Comparison of ENCODE assay signal across 30 mouse cellular contexts in the genomic region with DNA sequence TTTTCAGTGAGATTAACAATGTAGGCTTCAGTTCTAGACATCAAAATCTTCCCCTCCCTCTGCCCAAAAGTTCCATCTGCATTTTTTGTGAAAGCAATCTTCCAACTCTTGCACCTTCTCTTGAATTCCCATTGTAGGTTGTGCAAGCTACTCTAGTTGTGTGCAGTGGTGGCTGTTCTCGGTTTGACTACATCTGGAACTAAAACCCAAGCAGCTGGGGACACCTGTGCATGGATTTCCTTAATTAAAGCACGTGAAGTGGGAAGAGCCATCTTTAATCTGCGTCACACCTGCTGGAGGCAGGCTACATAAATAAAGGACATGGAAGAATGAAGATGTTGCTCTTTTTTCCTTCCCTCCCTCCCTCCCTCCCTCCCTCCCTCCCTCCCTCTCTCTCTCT.
"Had no signal": no experiment of that assay in that cellular context is flagged by ENCODE, and none has a peak within 500 bp of the region (broad histone marks: within the 10 kb centered on the region; RNA-seq: fewer than 3 reads in every experiment).

No protein-coding gene starts in this region.

- H3K36me3 ChIP-seq: limb, embryonic 10.5 days; limb, embryonic 12.5 days; limb, embryonic 13.5 days; limb, embryonic 15.5 days; liver, embryonic 12.5 days; liver, embryonic 13.5 days; liver, embryonic 15.5 days; lung, embryonic 15.5 days; midbrain, embryonic 10.5 days; midbrain, embryonic 12.5 days; midbrain, embryonic 13.5 days; midbrain, embryonic 15.5 days; neural tube, embryonic 12.5 days had no signal

- DNase-seq: left cerebral cortex, postnatal 4 days; liver; liver, embryonic 13.5 days; liver, postnatal 0 days; lung, adult 18-20 months; lung, adult 2 months; lung, embryonic 14.5 days; lung, postnatal 10 days; lung, postnatal 14 days; lung, postnatal 36 days; lung, postnatal 4 days; midbrain, embryonic 14.5 days had no signal

- H3K27ac ChIP-seq: limb, embryonic 10.5 days; limb, embryonic 12.5 days; limb, embryonic 13.5 days; limb, embryonic 15.5 days; liver, embryonic 12.5 days; liver, embryonic 13.5 days; liver, embryonic 14.5 days; liver, embryonic 15.5 days; lung, embryonic 15.5 days; macrophage; midbrain, embryonic 10.5 days; midbrain, embryonic 12.5 days; midbrain, embryonic 13.5 days; midbrain, embryonic 15.5 days; neural tube, embryonic 12.5 days had no signal

- H3K9ac ChIP-seq: limb, embryonic 12.5 days; limb, embryonic 13.5 days; limb, embryonic 15.5 days; liver, embryonic 12.5 days; liver, embryonic 13.5 days; liver, embryonic 14.5 days; liver, embryonic 15.5 days; liver, postnatal 0 days; lung, embryonic 14.5 days; lung, embryonic 15.5 days; midbrain, embryonic 12.5 days; midbrain, embryonic 13.5 days; midbrain, embryonic 15.5 days; neural tube, embryonic 12.5 days had no signal

- H3K9me3 ChIP-seq: limb, embryonic 10.5 days; limb, embryonic 12.5 days; limb, embryonic 13.5 days; limb, embryonic 15.5 days; liver, embryonic 12.5 days; liver, embryonic 13.5 days; liver, embryonic 15.5 days; lung, embryonic 15.5 days; midbrain, embryonic 10.5 days; midbrain, embryonic 12.5 days; midbrain, embryonic 13.5 days; midbrain, embryonic 15.5 days; neural tube, embryonic 12.5 days had no signal

- H3K27me3 ChIP-seq: limb, embryonic 12.5 days; limb, embryonic 13.5 days; limb, embryonic 15.5 days; liver, embryonic 12.5 days; liver, embryonic 13.5 days; liver, embryonic 15.5 days; lung, embryonic 15.5 days; midbrain, embryonic 12.5 days; midbrain, embryonic 13.5 days; midbrain, embryonic 15.5 days; neural tube, embryonic 12.5 days had no signal

- H3K4me1 ChIP-seq: limb, embryonic 12.5 days; limb, embryonic 13.5 days; limb, embryonic 15.5 days; midbrain, embryonic 10.5 days; midbrain, embryonic 12.5 days; midbrain, embryonic 13.5 days; midbrain, embryonic 15.5 days; neural tube, embryonic 12.5 days had no signal

- H3K4me2 ChIP-seq: limb, embryonic 12.5 days; limb, embryonic 13.5 days; limb, embryonic 15.5 days; liver, embryonic 11.5 days; liver, embryonic 12.5 days; liver, embryonic 13.5 days; liver, embryonic 15.5 days; lung, embryonic 14.5 days; lung, embryonic 15.5 days; midbrain, embryonic 11.5 days; midbrain, embryonic 12.5 days; midbrain, embryonic 13.5 days; midbrain, embryonic 15.5 days; neural tube, embryonic 12.5 days had no signal

- H3K4me3 ChIP-seq: limb, embryonic 10.5 days; limb, embryonic 12.5 days; limb, embryonic 13.5 days; limb, embryonic 15.5 days; liver, embryonic 12.5 days; liver, embryonic 13.5 days; liver, embryonic 15.5 days; lung, embryonic 15.5 days; megakaryocyte, embryonic 14.5 days; midbrain, embryonic 10.5 days; midbrain, embryonic 12.5 days; midbrain, embryonic 13.5 days; midbrain, embryonic 15.5 days; myocyte; neural tube, embryonic 12.5 days had no signal
